Mouse (Mus musculus) spleen, postnatal 10 days (tissue): Measurements from ENCODE around the gene D930020B18Rik.
A peak's percentile ranks its signal among the peaks of the same experiment; 100 is the strongest.

Source experiments
- DNase-seq, 2 experiments: peaks; one replicate each; pipeline ENCODE4 v3.0.0; 2021 to 2022; ENCODE audit warnings: low spot score in 2 of 2

The D930020B18Rik gene

DNA sequence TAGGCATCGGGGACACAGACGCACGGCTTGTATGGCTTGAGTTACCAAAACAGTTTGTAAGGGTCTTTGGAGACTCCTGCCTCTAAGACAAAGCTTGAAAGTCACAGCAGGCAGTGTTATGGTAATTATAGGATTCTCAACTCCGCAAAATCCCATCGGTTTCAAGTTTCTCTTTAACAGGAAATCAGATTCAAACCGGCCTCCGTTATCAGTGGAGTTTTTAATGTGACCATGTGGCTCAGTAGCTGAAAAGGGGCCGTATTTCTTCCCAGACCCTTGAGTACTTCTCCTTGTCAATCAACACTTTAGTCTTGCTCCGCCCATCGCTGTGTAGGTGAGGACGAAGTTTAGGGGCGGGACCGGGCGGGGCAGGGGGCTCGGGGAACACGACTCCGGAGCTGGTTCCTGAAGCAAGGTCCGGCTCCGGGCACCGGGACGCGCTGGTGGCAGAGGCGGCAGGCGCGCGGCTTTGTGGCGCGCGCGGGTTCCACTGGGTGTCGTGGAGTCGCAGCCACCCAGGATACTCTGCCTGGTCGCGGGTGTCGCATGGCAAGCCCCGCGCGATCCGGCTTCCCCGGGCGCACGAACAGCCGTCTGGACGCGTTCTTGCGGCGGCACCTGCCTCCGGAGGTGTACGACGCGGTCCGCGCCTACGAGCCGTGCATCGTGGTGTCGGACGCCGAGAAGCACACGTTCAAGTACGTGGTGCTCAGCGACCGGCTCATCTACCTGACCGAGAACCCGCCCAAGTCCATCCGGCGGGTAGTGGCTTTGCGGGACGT lies at the start of gene D930020B18Rik:
Gene D930020B18Rik (plus strand): TSS at position 317 of the 782 bp plus-strand sequence.
- peak in 1 of 2 experiments; percentile 22 for DNase-seq

DNA sequence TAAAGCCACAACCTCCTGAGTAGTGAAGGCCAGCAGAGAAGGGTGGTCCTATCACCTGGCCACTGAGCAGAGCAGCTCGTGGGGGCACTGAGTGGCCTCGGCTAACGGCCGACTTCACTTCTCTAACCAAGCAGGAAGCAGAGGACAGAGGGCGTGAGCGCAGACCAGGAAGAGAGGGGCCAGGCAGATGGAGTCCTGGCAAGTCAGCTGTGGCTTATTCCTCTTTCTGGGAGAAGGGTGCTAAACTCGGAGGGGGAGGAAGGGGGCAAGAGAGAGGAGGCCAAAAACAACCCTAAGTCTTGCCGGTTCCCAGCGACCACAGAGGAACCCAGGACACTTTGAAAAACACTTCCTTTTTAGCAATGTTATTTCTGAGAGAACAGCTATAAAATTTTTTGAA lies 44.8 kb upstream of the D930020B18Rik start:
- DNase-seq, result no peak

DNA sequence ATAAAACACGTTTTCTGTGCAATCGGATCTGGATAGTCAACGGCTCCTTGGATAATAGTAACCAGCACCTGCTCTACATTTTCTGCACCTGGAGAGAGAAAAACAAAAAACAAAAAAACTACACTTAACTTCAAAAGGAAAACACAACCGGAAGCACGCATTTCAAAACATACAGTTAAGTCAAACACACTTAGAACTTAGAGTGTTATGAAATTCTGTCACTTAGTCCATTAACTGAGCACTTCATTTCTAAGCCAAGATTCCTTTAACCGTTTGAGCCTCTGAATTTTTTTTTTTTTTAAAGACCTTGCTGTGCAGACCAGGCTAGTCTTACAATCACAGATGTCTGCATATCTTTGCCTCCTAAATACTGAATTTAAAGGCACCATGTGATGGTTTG lies 40.1 kb upstream of the D930020B18Rik start:
- no peak for DNase-seq

DNA sequence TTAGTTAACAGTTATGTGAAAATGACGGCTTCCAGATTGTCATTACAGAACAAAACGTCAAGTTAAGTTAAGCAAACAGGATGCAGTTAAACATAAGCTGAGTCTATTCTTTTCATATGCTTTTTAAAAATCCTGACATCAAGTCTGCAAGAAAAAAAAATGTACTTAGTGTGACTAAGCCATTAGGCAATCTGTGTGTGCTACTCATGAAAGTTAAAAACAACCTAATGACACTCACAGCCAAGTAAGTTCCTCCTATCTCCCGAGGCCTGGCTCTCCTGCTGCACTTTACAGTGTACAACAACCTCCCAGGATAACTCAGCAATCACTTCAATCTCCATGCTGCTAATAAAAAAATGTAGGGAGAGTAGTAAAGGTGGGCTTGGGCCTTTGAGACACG lies 37.8 kb upstream of the D930020B18Rik start:
- DNase-seq, result no peak

DNA sequence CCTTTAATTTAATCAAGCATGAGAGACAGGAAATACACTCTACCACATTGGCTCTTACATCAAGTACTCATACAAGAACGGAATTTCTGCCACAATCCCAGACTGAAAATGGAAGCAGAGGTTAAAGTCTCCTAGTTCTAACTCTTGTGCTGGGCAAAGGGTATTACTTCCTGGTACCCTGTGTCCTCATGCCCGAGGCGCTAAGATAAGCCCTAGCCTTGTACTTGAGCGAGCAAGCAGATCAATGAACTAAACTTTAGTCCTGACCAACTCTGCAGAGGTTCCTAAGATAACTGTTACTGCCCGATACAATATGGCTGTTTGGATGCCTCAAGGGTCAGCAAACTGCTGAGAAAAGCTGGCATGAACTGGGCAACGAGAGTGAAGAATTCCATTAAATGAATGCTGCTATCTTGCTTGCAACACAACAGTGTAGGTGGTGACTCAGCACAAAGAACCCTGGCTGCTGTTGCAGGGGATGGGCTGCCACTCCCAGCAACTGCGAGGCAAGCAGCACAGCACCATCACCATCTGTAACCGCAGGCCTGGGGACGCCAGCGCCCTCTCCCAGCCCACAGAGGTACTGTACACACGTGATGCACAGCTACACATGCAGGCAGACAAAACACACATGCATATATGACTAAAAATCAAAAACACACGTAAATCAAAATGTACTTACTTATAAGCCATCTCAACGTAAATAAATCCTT lies 36.6 kb upstream of the D930020B18Rik start:
- no peak for DNase-seq

DNA sequence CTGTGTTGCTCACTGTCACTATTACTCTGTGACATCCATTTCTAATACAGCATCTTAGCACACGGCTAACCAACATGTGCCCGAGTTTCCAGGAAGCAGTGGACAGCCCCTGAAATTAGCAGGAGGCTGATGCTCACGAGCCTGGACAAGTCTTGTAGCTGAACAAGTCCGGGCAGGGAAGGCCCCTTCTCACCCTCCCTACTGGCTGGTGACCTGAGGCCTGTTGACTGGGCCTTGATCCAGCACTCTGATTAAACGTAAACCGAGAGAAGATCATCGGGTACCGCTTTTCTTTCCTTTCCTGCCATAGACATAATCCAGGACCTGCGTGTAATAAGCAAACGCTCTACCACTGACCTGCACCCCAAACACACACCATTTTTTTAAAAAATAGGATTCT lies 33.2 kb upstream of the D930020B18Rik start:
- no peak for DNase-seq

DNA sequence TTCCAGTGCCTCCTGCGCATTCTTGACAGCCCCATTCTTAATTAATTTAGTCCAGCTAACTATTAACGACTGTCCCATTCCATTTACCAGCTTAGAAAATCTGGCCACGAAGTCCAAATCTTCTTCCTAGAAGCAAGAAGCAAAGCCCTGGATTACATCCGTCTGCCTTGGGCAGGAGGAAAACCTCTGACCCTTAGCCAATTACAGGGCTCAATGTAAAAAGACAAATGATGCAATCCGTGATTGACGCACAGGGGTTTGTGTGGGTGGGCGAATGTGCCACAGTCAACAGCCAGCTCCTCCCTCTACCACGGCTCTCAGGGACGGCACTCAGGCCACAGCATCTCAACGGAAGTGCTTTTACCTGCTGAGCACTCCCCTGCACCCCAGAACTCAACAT lies 29.8 kb upstream of the D930020B18Rik start:
- DNase-seq, result no peak

DNA sequence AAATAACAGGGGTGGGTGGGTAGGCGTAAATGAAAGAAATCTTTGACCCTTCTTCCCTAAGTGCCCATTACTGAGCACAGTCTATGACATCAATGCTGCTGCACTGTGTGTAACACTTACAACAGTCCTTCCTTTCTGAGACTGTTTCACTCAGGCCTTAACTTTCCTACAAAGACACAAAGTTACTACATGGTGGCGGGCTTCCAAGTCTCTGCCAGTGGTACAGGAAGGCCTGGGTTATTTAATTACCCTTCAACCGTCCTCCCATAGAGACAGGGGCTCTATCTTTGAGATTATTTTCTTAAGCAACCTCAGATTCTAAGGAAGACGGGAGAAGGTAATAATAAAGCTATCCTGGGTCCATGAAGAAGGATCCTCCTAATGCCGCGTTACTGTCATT lies 28.9 kb upstream of the D930020B18Rik start:
- no peak for DNase-seq

DNA sequence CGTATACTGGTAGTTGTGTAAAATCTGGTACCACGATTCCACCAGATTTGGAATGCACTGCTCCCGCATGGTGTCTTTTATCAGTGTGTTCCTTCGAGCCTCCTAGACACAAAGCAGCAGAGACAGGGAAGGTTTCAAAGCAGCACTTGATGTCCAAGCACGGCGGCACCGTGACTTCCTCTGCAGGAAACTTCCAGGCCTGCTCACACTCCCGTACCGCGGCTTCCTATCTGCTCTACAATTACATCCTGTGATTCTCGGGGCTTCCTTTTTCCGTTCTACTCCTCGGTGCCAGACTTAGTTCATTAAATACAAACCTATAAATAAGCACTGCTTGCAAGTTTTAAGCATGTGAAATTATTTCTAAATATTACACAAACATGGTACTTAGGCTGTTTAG lies 27.8 kb upstream of the D930020B18Rik start:
- no peak for DNase-seq

DNA sequence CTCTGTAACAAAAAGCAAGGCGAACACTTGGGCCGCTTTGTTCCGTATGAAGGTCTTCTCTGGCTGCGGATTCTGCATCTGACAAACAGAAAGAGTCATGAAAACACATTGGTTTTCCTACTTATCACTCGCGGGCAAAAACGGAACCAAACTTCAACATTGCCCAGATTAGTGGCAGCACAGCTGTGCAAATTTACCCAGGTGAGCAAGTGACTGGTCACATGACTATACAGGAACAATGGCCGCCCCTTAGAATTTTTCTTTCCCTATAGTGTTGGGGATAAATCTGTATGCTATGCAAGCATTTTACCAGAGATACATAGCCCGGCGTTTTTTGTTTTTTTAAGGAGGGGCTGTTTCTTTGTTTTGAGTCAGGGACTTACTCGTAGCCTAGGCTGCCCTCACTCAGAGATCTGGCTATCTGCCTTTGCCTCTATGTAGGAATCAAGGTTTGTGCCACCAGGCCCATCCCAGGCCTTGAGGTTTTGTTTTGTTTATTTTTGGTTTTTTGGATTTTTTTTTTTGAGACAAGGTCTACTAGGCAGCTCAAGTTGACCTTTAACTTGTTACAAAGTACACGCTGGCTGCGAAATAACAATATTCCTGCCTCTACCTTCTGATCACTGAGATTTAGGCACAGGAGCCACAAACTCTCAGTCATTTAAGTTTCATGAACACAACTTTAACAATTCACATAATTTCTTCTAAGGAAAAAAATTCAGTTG lies 26.1 kb upstream of the D930020B18Rik start:
- DNase-seq, result no peak

DNA sequence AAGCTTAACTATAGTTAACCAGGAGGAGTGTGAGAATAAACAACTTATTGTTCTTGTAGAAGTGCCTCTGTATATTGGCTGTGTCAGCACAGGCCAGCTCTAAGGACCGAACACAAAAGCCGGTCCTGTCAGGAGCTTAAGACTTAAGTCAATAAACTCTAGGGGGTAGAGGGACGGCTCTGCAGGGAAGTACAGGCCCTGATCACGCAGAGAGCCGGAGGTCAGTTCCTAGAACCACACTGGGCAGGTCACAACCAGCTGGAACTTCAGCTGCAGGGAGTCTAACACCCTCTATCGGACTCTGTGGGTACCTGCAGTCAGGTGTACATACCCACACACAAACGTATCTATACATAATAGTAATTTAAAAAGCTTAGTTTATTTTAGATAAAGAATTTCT lies 25.5 kb upstream of the D930020B18Rik start:
- no peak for DNase-seq

DNA sequence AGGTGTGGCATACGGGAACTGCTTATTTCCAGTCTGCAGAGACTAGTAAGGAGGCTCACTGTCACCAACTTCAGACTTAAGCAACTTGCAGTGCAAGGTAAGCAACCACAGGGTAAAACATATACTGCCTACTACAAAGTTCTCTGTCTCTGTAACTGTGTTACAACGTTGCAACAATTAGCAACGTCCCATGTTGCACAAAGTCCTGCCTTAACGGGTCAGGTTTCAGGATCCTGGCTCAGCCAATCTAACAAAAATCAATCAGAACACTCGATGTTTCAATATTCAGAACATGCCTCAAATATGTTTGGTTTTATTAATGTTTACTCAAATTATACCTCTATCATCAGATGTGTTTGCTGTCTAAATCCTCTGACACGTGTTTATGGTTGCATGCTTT lies 19.0 kb upstream of the D930020B18Rik start:
- DNase-seq, result no peak

DNA sequence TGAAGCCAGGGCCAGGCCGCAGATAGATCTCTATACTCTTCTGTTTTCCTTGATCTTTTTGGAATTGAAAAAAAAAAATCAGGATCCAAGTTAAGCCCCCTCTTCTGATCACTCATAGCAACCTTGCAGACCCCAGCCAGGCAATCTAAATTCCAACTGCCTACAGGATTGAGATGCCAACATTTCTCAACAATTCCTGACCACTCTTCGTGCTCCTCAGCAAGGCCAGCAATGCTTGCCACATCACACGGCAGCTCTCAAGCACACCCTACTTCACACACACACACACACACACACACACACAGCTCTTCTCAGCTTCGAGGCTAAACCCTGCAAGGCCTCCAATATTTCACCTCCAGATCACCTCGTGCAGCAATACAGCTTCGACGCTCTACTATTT lies 17.7 kb upstream of the D930020B18Rik start:
- DNase-seq, result no peak

DNA sequence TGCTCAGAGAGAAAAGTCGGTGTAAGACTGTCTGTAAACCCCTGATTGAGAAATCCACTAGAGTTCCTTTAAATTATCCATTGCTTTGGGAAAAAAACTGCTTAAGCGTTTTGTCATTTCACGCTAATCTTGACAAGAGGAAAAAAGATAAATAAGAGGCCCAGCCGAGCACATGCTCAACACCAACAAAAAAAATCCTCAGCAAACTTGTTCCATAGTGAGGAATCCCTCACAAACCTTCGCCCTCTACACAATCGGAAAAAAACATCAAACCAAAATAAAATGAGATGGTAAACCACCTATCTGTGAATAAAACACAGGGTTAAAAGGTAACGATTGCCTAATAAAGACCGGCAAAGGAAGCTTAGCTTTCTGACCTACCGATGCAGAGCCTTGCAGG lies 16.4 kb upstream of the D930020B18Rik start:
- DNase-seq, result no peak

DNA sequence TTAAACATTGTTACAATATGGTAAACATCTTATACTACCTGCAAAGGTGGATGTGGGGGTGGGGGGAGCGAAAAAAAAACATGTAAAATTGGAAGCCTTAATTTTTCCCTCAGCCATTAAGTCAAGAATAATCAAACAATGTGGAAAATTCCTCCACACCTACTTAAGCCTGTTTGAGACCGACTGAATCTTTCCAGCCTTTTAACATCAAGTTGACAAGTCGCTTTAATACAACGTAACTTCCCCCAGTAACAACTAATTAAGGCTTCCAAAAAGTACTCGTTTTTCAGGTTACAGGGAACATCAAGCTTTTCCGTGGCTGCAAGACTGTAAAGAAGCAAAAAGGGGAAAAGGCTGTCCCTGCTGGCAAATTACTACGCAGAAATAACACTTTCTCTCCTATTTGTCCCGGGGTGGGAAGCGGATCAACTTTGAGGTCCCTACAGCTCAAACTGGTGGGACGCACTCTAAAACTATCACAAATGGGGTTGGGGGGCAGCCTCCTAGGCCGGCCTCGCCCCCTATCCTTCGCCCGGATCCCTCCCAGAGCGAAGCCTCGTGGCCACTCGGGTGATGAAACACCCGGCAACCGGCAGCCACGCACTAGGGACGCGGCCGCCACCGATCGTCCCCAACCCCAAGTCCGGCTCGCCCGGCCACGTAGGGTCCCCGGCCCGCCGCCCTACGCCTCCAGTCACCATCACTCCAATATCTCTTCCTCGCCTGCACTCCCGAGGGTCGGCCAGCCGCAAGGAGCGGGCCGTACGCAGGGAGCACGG lies 15.8 kb upstream of the D930020B18Rik start:
- DNase-seq, result no peak

DNA sequence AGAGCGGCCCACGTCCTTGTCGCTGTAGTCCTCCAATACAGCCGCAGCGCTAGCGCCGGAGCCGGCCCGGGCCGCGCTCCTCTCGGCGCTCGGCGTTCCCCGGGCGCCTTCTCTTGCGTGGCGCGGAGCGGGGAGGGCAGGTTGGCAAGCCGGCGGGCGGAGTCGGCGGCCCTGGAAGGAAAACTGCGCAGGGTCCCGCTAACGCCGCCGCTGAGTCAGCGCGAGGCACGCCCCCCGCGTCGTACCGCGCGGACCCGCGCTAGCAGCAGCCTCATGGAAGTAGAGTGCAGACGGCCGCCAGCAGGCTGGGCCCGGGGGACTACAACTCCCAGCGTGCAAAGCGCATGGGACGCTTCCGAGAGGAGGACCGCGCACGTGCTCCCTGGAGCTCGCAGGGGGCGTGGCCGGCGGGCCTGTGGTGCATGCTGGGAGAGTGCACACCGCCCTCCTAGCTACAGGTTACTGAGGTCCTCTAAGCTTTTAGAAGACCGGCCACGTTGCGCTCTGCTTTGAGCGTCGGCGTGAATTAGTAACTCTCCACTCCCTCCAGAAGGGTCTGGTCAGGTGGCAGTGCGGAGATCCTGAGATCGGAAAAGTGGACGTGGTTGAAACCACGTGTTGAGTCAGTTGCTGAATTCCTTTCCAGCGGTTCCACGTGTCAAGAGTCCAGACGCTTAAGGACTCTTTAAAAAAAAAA lies 15.1 kb upstream of the D930020B18Rik start, which contains the start of gene Xpot:
Gene Xpot (minus strand): TSS at position 147 of the 697 bp plus-strand sequence.
- peak; percentile 95 to 99 for DNase-seq

DNA sequence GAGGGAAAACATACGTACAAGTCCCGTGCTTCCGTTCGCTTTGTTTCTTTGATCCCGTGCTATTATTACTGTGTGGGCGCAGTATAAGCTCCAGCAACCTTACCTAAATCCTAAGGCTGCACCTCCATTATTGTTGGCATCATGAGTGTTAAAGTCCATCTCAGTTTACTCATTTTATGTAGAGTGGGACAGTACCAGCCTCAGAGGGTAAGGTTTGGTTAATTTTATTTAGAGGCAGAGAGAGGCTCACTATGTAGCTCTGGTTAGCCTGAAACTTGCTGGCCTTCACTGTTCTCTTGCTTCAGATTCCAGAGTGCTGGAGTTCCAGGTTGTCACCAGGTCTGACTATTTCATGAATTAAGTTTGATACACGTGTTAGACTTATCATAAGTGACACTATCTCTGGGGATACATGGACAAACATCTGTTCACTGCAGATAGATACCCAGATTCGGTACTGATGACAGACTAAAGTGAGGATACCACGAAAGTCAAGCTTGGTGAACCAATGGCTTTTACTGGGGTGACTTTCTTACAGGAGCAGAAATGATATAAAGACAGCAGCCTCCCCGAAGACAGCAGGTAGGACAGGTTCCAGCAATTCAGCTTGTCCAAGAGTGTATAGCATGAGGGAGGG lies 14.1 kb upstream of the D930020B18Rik start:
- no peak for DNase-seq

DNA sequence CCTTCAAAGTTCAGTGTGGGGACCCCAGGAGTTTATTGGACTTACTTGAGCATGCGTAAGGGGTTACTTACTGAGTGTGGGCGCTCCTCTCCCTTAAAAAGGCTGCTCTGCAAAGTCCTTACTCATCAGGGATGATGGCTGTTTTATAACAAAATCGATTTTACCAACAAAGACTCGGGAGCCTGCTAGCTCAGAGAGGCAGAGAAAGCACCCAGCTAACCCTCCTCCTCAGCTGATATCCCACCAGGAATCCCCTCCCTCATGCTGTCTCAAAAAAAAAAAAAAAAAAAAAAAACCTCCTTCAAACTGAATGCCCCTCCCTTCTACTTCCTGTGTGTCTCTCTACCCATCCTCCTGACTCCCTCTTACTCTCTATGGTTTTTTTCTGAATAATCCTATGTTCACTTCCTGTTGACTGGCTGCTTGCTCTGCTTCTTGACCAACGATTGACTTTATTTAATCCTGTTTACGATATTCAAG lies 12.8 kb upstream of the D930020B18Rik start:
- DNase-seq, result no peak

DNA sequence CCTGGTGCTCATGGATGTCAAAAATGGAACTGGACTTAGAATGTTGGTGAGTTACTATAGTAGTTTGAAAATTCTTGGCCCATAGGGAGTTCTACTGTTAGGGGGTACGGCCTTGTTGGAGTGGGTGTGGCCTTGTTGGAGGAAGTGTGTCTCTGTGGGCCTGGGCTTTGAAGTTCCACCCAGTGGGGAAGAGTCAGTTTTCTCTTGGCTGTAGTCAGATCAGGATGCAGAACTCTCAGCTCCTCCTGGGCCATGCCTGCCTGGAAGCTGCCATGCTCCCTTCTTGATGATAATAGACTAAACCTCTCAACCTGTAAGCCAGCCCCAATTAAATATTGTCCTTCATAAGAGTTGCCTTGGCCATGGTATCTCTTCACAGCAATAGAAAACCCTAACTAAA lies 7.2 kb upstream of the D930020B18Rik start:
- DNase-seq, result no peak

DNA sequence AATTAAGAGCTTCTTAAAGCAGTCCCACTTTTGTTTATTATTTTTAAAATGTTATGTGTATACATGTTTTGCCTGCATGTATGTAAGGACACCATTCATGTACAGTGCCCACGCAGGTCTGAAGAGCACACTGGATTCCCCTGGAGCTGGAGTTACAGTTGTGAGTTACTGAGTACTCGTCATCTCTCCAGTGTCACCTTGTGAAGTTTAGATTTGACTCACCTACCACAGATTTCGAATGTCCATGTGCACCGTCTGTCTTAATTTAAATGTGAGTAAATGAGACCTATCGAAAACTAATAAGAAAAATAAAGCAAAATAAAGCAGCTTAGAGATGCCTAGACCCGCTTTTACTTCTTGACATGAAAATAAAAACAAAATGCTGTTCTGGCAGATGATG lies 5.1 kb upstream of the D930020B18Rik start:
- DNase-seq, result no peak
